Mouse (Mus musculus): ENCODE results near the gene Plscr3. TPM values are rescaled to one million over a fixed set of nuclear protein-coding genes. Genes with fewer than 3 reads are reported as not detected.
"Not testable (repeated sequence)": the region's sequence is repeated elsewhere in the genome, so short reads cannot be mapped to it uniquely, and the experiment has no call there.

The Plscr3 gene
- total RNA-seq, 2 experiments from 2014 or later: 19.6 to 21.4 TPM

- DNase-seq: no peak
These were observed 17.3 kb upstream of the Plscr3 start for GRCm38 (mm10) chr11:69828832-69829231.

DNA sequence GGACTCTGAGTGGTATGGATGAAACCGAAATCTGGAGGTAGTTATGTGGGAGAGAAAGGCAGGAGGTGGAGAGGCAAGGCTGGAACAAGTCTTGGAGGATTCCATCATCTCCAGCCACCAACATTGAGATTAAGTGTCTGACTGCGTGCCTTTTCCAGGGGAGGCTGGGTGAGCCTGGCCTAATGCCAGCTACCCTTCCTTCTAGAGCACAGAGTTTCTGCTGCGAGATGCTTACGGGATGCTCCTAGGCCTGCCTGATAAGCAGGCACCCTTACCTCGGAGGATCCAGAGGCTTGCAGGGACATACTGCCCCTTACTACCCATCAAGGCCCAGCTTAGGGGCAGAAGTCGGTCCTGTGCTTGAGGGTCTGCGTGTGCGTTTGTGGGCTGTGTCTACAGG is 12.6 kb upstream of the Plscr3 start:
- DNase-seq: no peak

- no peak for DNase-seq
These were observed 12.1 kb upstream of the Plscr3 start for GRCm38 (mm10) chr11:69834001-69834549.

- DNase-seq: no peak
These were observed 10.7 kb upstream of the Plscr3 start for GRCm38 (mm10) chr11:69835326-69835965.

- no peak for DNase-seq
These were observed 10.2 kb upstream of the Plscr3 start for GRCm38 (mm10) chr11:69835966-69836335.

- peak; percentile 54 to 69 for DNase-seq
These were observed 9.2 kb upstream of the Plscr3 start for GRCm38 (mm10) chr11:69836703-69837576.

- DNase-seq: no peak
These were observed 8.6 kb upstream of the Plscr3 start, which contains the start of gene Nlgn2 for GRCm38 (mm10) chr11:69837604-69837951. Gene Nlgn2 (minus strand): TSS chr11:69837784.

- DNase-seq: peak; percentile 97 to 99
These were observed 8.0 kb upstream of the Plscr3 start, which contains the start of gene Tmem256 for GRCm38 (mm10) chr11:69837952-69838713. Gene Tmem256 (plus strand): TSS chr11:69838514.

- no peak for DNase-seq
These were observed 7.5 kb upstream of the Plscr3 start for GRCm38 (mm10) chr11:69838714-69839104.

DNA sequence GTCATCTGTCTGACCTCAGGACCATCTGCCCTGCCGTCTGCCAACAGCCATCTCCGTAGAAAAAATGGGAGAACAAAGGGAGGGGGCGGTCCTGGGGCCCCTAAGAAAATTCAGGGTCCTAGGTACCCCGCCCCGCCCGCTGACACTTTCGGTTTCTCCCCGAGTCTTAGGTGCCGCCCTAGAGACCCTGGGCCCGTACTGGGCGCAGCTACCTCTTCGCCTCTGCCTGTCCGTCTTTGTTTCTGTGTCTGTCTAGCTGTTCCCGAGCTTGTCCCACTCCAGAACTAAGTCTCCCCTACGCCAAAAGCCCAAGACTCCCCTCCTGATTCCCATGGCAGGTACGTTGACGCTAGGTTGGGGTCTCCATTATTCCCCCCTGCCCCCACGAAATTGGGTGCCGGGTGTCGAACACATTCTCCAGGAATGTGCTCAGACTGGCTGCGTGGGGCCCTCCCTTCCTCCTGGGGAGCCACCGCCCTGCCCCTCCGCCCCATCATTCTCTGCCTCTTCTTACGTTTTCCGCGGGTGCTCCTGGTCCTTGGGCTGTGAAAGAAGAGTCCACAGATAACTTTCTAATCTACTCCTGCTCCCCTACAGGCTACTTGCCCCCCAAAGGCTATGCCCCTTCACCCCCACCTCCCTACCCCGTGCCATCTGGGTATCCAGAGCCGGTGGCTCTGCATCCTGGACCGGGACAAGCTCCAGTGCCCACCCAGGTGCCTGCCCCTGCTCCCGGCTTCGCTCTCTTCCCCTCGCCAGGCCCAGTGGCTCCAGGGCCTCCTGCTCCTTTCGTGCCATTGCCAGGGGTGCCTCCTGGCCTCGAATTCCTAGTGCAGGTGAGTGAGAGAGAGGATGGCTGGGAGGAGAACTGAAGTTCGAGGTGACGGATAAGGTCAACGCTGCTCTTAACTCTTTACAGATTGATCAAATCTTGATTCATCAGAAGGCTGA is 837 bp downstream of the Plscr3 start:
- peak; percentile 57 to 64 for DNase-seq

GRCm38 (mm10) chr11:69848021-69848420 is 1.8 kb downstream of the Plscr3 start:
- DNase-seq: no peak

- DNase-seq: peak in 1 of 2 experiments; percentile 62
These were observed 3.0 kb downstream of the Plscr3 start for GRCm38 (mm10) chr11:69849128-69849527.

DNA sequence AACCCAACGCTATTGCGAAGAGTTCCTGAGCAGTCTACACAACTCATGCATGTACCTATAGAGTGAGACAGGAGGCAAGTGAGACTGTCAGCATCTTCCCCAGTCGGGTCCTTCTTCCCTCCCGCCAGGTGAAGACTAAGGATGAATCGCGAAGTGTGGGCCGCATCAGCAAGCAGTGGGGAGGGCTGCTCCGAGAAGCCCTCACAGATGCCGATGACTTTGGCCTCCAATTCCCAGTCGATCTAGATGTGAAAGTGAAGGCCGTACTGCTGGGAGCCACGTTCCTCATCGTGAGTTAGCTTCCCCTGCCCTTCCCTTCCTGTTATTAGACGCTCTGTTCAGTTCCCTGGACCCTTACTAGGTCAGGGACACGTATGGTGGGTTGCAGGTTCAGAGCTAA is 3.7 kb downstream of the Plscr3 start:
- DNase-seq: no peak

- DNase-seq: no peak
These were observed 4.6 kb downstream of the Plscr3 start for GRCm38 (mm10) chr11:69850754-69851153.

- DNase-seq: peak in 1 of 2 experiments; percentile 20
These were observed 7.8 kb downstream of the Plscr3 start for GRCm38 (mm10) chr11:69853994-69854393.

DNA sequence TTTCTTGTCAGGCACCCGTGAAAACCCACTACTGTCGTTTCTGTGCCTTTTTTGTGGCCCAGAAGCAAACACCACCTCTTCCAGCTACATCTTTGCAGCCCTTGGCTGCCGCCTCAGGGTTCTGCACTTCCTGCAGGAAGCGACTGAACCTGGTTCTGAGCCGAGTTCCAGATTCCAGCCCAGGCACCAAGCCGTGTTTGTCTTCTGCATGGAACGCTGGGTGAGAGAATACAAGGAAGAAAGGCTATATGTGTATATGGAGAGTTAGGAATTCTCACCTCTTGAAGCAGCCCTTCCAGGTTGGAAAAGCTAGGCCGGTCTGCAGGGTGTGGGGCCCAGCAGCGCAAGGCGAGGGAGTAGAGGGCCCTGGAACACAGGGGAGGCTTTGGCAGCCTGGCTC is 8.5 kb downstream of the Plscr3 start:
- DNase-seq: peak in 1 of 2 experiments; percentile 29

GRCm38 (mm10) chr11:69855347-69855746 is 9.2 kb downstream of the Plscr3 start:
- peak in 1 of 2 experiments; percentile 50 for DNase-seq

DNA sequence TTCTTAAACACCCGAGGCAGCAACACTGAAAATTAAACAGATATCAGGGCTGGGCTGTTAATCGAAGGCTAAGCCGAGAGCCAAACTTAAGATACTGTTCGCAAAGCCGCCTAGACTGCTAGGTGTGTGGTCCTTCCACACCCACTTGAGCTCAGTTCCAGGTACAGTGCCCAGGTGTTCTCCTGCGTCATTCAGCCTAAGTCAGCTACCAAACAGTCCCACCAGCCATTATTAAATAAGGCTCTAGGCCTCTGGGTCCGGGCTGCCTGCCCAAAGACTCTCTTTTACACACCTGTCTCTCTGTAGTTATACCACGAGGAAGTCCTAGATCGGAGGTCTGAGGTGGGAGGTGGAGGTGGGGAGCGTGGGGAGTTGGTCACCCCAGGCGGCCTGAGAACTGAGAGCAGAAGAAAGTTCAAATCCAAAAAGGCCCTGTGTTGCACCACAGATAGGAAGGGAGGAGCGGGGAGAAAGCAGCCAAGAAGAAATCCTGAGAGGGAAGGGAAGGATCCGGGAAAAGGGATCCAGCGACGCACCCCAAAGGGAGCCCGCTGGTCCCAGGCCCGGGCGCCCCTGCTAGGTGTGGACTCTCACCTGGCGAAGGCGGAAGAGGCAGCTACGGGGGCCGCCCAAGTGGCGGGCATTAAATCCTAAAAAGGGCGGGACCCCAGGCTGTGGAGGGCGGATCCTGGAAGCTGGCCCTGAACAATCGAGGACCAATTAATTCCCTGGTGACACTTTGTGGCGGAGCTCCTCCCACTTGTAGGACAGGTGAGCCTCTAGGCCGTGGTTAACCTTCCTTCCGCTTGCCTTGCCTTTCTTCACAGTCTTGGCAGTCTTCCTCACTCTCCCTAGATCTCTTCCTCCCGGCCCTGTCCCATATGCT is 12.2 kb downstream of the Plscr3 start, which contains the start of gene Tnk1:
TSS of gene Tnk1 (minus strand) at position 618 of the 886 bp plus-strand sequence.
- no peak for DNase-seq

DNA sequence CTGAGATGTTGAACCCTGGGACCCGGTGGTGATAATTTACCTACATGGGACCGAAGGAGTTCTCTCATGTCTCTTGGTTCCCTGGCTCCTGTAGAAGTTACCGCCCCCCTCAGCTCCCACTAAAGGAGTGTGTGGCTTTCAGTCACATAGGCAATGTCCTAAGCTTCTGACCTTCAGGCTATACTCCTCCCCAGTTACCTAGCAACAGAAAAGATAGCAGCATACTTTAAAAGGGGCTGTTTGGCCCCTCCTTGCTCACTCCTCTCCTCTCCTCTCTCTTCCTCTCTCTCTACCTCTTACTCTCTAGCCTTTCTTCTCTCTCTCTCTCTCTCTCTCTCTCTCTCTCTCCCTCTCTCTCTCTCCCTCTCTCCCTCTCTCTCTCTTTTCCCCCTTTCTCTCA is 17.6 kb downstream of the Plscr3 start:
- DNase-seq: not testable (repeated sequence)

Measured in heart, adult 18-20 months (tissue).